Mouse (Mus musculus): ENCODE results near the gene Kifc3. TPM values are rescaled to one million over a fixed set of nuclear protein-coding genes. Genes with fewer than 3 reads are reported as not detected.

Kifc3 gene
- polyA plus RNA-seq, 1 experiment from 2014 or later = 16.9 TPM

DNA sequence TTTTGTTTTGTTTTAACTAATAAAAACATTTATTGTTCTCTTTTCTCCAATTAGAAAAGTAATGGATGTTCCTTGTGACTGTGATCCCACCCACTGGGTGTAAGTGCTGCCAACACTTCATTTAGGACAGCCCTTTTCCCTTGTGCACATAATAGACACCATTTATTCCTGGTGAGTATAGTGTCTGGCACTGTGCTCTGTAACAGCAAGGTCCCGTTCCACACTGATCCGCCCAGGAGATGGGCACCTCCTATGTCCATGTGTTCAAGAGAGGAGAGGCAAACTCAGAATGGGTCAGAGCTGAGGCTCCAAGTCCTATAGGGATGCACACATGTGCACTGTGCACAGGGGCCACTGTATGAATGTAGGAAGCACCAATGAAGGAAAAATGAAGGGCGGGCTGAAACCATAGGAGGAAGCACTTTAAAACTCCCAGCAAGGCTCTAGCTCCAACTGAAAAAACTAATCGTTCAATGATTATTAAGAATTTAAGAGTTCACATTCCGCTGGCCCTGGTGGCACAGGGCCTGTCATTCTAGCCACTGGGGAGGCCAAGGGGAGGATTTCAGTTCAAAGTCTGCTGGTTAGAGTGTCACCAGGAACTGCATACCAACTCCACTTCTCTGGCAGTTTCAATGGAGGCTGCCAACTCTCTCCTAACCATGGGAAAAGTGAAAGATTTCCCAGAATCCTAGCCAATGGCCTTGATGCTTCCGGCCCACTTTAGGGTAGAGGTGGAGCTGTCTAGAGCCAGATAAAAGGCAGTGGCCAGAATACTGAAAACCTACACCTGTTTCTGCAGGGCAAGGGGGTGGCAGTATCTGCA is 58.6 kb downstream of the Kifc3 start:
- Histone ChIP-seq H3K27me3 (ENCODE audit: control insufficient read depth, insufficient read depth, low read length) (no peaks in the 10 kb centered on the region), H3K27ac (ENCODE audit: low read length) (peak overlapping the region; percentile 15; the same call in 1 of the 2 replicates), H3K4me3 (ENCODE audit: low read length) (no peak overlapping the region), H3K9ac (ENCODE audit: low read length) (no peak overlapping the region), H3K9me3 (replicated peaks; ENCODE audit: control insufficient read depth, low read length) (no peaks in the 10 kb centered on the region), H3K4me2 (ENCODE audit: low read depth, low read length) (no peak overlapping the region), H3K36me3 (ENCODE audit: control insufficient read depth, insufficient read depth) (no peaks in the 10 kb centered on the region), H3K4me1 (ENCODE audit: control insufficient read depth, insufficient read depth, low read length) (peaks cover 36% of the 10 kb centered on the region)
- no peak for ATAC-seq (replicated peaks; ENCODE audit: extremely low read depth, insufficient read depth, low FRiP score)
- WGBS = 80% methylated on average over 6 of the region's 6 CpGs

DNA sequence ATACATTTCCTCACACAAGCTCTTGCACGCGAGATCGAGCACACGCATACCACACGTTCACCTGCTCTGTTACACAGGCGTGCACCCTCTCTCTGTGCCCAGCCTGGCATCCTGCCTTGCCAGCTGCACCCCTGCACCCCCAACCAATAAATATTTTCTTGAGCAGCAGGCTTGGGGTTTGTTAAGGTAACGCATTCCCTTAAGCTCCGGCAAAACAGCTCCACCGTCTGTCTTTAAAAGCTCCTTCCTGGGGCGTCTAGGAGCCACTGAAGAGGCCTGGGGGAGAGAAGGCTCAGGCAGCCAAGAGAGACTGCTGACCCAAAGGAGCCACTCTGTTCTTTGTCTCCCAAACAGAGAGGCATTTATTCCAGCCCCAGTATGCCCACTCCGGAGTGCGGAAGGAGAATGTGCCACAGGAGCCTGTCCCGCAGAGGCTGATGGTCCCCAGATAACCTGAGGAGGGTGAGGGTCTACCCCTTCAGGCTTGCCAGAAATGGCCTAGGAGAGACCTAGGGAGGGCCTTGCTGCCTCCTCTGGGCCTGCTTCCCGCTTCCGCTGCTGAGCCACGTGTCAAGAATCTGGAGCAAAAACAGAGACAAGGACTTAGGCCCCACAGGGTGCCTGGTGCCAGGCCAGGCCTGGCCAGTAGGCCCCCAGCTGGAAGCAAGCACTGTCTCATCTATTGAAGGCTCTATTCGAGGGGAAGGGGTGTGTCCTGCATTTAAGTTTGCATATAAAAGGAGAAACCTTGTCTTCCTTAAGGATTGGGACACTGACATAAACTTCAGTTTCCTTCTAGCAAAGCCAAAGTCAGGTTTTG is 59.4 kb downstream of the Kifc3 start:
- H3K4me2 ChIP-seq (ENCODE audit: low read depth, low read length) = peak overlapping the region; percentile 70
- ATAC-seq (replicated peaks; ENCODE audit: extremely low read depth, insufficient read depth, low FRiP score) = 0 out of 2 replicates have a peak, but pooled peaks have one; percentile 0
- H3K4me3 ChIP-seq (ENCODE audit: low read length) = peak overlapping the region; percentile 63; the same call in 1 of the 2 replicates
- 28% methylated on average over 17 of the region's 17 CpGs for WGBS
- peaks cover 39% of the 10 kb centered on the region for H3K4me1 ChIP-seq (ENCODE audit: control insufficient read depth, insufficient read depth, low read length)
- no peaks in the 10 kb centered on the region for H3K36me3 ChIP-seq (ENCODE audit: control insufficient read depth, insufficient read depth)
- H3K27me3 ChIP-seq (ENCODE audit: control insufficient read depth, insufficient read depth, low read length) = no peaks in the 10 kb centered on the region
- no peaks in the 10 kb centered on the region for H3K9me3 ChIP-seq (replicated peaks; ENCODE audit: control insufficient read depth, low read length)
- peak overlapping the region; percentile 72 for H3K27ac ChIP-seq (ENCODE audit: low read length)
- peak overlapping the region; percentile 86 for H3K9ac ChIP-seq (ENCODE audit: low read length)

DNA sequence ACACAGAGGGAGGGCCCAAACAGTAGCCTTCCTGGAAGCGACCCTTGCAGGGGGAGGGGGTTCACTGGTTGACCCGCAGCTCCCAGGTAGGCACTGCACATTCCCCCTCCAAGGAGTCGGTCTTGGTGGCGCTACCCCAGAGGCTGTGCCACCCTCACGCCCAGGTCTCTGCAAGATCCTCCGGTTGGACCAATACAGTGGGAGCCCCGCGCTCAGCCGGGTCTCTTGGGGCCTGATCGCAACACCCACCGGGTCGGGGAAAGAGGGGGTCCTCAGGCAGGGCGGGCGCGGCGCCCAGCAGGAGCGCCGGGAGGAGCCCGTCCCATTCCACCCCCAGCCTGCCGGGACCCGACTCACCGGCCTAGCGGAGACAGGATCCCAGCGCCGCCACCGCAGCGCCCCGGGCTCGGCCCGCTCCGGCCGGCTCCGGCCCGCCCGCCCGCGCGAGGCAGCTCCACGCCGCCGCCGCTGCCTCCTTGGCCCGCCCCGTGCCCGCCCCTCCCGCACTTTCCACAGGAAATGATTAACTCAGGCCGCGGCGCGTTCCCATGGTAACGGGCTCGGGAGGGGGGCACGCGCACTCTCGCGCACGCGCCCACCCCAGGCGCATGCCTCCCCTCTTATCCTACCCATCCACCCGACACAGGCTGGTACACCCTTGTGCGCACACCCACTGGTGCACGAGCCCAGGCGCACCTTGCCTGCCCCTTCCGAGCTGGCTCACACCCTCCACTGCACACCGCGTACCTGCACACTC is 60.4 kb downstream of the Kifc3 start:
- Histone ChIP-seq H3K9ac (ENCODE audit: low read length) (peak overlapping the region; percentile 86), H3K4me3 (ENCODE audit: low read length) (peak overlapping the region; percentile 63), H3K4me2 (ENCODE audit: low read depth, low read length) (peak overlapping the region; percentile 70), H3K27ac (ENCODE audit: low read length) (peak overlapping the region; percentile 72), H3K4me1 (ENCODE audit: control insufficient read depth, insufficient read depth, low read length) (peaks cover 46% of the 10 kb centered on the region), H3K27me3 (ENCODE audit: control insufficient read depth, insufficient read depth, low read length) (no peaks in the 10 kb centered on the region), H3K36me3 (ENCODE audit: control insufficient read depth, insufficient read depth) (no peaks in the 10 kb centered on the region), H3K9me3 (replicated peaks; ENCODE audit: control insufficient read depth, low read length) (no peaks in the 10 kb centered on the region)
- peak; percentile 43 for ATAC-seq (replicated peaks; ENCODE audit: extremely low read depth, insufficient read depth, low FRiP score)
- under 1% methylated on average over 65 of the region's 66 CpGs for WGBS

DNA sequence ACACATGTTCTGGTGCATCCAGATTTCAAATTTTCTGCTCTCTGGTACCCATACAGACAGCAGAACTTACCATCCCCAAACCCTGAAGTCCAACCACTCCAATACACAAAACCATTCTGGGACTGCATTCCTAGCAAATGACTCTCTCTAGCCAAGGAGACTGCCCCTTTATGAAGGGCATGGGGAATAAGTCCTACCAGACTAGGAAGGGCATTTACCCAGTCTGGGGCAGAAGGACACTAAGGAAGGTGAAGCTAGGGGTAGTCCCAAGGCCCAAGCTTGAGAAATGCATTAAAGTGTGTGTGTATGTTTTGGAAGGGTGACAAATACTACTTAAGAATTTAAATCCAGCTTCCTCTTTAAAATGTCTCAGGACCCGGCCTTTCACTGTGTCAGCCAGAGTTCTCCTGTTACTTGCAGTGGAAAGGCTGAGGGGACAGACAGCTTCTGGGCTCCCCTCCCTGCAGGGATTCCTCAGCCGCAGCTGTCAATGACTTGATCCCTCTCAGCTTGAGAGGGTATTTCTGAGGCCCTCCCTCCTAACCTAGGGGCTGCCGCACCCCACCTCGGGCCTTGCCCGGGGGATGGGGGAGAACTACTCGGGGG is 61.0 kb downstream of the Kifc3 start:
- 3% methylated on average over 6 of the region's 6 CpGs for WGBS
- no peaks in the 10 kb centered on the region for H3K9me3 ChIP-seq (replicated peaks; ENCODE audit: control insufficient read depth, low read length)
- peak; percentile 47 for ATAC-seq (replicated peaks; ENCODE audit: extremely low read depth, insufficient read depth, low FRiP score)
- H3K4me2 ChIP-seq (ENCODE audit: low read depth, low read length) = peak overlapping the region; percentile 70
- peak overlapping the region; percentile 63 for H3K4me3 ChIP-seq (ENCODE audit: low read length)
- H3K27ac ChIP-seq (ENCODE audit: low read length) = peak overlapping the region; percentile 72
- H3K27me3 ChIP-seq (ENCODE audit: control insufficient read depth, insufficient read depth, low read length) = no peaks in the 10 kb centered on the region
- H3K4me1 ChIP-seq (ENCODE audit: control insufficient read depth, insufficient read depth, low read length) = peaks cover 48% of the 10 kb centered on the region
- H3K9ac ChIP-seq (ENCODE audit: low read length) = peak overlapping the region; percentile 86
- H3K36me3 ChIP-seq (ENCODE audit: control insufficient read depth, insufficient read depth) = no peaks in the 10 kb centered on the region

DNA sequence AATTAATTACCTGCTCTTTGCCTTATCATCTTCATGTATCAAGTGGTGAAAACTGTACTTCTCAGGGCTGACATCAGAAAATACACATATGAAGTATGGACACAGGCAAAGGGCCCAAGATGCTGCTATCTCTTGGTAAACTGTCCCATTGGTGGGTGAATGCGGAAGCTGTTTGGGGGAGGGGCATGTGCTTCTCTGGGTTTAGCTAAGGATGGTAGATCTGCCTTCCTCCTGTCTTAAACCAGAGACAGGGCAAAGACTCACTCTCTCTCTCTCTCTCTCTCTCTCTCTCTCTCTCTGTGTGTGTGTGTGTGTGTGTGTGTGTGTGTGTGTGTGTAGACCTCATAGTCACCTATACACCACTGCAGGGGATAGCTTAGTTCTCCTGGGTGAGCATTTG is 61.6 kb downstream of the Kifc3 start:
- H3K4me2 ChIP-seq (ENCODE audit: low read depth, low read length) = peak overlapping the region; percentile 70
- H3K9ac ChIP-seq (ENCODE audit: low read length) = no peak overlapping the region; the same call in 1 of the 2 replicates
- peaks cover 47% of the 10 kb centered on the region for H3K4me1 ChIP-seq (ENCODE audit: control insufficient read depth, insufficient read depth, low read length)
- no peaks in the 10 kb centered on the region for H3K9me3 ChIP-seq (replicated peaks; ENCODE audit: control insufficient read depth, low read length)
- 88% methylated on average over 1 of the region's 1 CpGs for WGBS
- peak overlapping the region; percentile 72 for H3K27ac ChIP-seq (ENCODE audit: low read length)
- no peaks in the 10 kb centered on the region for H3K36me3 ChIP-seq (ENCODE audit: control insufficient read depth, insufficient read depth)
- H3K4me3 ChIP-seq (ENCODE audit: low read length) = peak overlapping the region; percentile 63
- H3K27me3 ChIP-seq (ENCODE audit: control insufficient read depth, insufficient read depth, low read length) = no peaks in the 10 kb centered on the region
- 0 out of 2 replicates have a peak, but pooled peaks have one; percentile 1 for ATAC-seq (replicated peaks; ENCODE audit: extremely low read depth, insufficient read depth, low FRiP score)

GRCm38 (mm10) chr8:95140555-95140954 is 62.1 kb downstream of the Kifc3 start:
- Histone ChIP-seq H3K4me3 (ENCODE audit: low read length) (peak overlapping the region; percentile 5; the same call in 1 of the 2 replicates), H3K36me3 (ENCODE audit: control insufficient read depth, insufficient read depth) (no peaks in the 10 kb centered on the region), H3K9ac (ENCODE audit: low read length) (no peak overlapping the region), H3K27ac (ENCODE audit: low read length) (peak overlapping the region; percentile 30), H3K4me2 (ENCODE audit: low read depth, low read length) (peak overlapping the region; percentile 70), H3K4me1 (ENCODE audit: control insufficient read depth, insufficient read depth, low read length) (peaks cover 45% of the 10 kb centered on the region), H3K9me3 (replicated peaks; ENCODE audit: control insufficient read depth, low read length) (no peaks in the 10 kb centered on the region), H3K27me3 (ENCODE audit: control insufficient read depth, insufficient read depth, low read length) (no peaks in the 10 kb centered on the region)
- no peak for ATAC-seq (replicated peaks; ENCODE audit: extremely low read depth, insufficient read depth, low FRiP score)
- WGBS = 56% methylated on average over 5 of the region's 5 CpGs

DNA sequence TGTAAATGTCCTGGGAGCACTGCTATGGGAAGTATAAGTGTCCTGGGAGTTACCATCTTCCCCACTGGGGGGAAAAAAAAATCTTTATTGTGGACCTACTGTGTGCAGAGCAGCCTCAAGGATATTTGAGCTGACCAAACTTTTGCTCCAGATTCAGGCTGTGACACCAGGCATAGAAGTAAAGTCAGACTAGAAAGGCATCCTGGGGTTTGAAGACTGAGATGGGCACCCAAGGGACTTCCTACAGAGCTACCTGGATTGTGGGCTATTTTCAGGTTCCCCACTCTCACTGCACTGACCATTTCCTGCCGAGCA is 63.6 kb downstream of the Kifc3 start:
- Histone ChIP-seq H3K36me3 (ENCODE audit: control insufficient read depth, insufficient read depth) (peaks cover 6% of the 10 kb centered on the region; the same call in 1 of the 2 replicates), H3K4me2 (ENCODE audit: low read depth, low read length) (no peak overlapping the region), H3K9me3 (replicated peaks; ENCODE audit: control insufficient read depth, low read length) (no peaks in the 10 kb centered on the region), H3K4me3 (ENCODE audit: low read length) (no peak overlapping the region), H3K27me3 (ENCODE audit: control insufficient read depth, insufficient read depth, low read length) (no peaks in the 10 kb centered on the region), H3K9ac (ENCODE audit: low read length) (no peak overlapping the region), H3K4me1 (ENCODE audit: control insufficient read depth, insufficient read depth, low read length) (peaks cover 40% of the 10 kb centered on the region), H3K27ac (ENCODE audit: low read length) (no peak overlapping the region)
- no peak for ATAC-seq (replicated peaks; ENCODE audit: extremely low read depth, insufficient read depth, low FRiP score)
- 58% methylated on average over 1 of the region's 1 CpGs for WGBS

DNA sequence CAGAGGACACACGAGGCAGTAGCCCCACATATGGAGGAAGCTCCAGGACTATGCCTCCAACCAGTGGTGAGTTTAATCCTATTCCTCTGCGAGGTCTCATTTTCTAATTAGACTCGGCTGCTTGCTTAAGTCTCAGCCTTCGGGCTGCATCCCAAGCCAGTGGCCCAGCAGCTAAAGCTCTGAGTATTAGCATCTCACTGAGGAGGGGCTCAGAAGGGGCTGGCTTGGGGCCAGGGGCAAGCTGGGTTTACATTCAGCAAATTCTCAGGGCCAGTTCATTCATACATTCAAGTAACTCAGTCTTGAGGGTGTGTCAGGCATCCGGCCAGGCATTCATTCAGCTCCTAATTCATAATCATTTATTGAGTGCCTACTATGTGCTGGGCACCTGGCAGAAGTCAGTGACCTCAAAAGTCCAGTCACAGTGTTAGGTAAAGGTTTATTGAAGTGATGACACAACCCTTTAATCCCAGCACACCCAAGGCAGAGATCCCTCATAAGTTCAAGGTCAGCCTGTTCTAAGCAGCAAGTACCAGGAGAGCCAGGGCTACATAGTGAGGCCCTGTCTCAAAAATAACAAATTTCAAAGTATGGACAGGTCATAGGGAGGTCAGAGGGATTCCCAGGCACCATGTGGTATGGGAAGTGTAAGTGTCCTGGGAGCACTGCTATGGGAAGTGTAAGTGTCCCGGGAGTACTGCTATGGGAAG is 64.1 kb downstream of the Kifc3 start:
- WGBS = 36% methylated on average over 6 of the region's 6 CpGs
- Histone ChIP-seq H3K36me3 (ENCODE audit: control insufficient read depth, insufficient read depth) (peaks cover 6% of the 10 kb centered on the region), H3K9ac (ENCODE audit: low read length) (no peak overlapping the region; the same call in 1 of the 2 replicates), H3K9me3 (replicated peaks; ENCODE audit: control insufficient read depth, low read length) (no peaks in the 10 kb centered on the region), H3K4me2 (ENCODE audit: low read depth, low read length) (peak overlapping the region; percentile 63), H3K27ac (ENCODE audit: low read length) (no peak overlapping the region), H3K4me3 (ENCODE audit: low read length) (no peak overlapping the region), H3K27me3 (ENCODE audit: control insufficient read depth, insufficient read depth, low read length) (no peaks in the 10 kb centered on the region), H3K4me1 (ENCODE audit: control insufficient read depth, insufficient read depth, low read length) (peaks cover 40% of the 10 kb centered on the region)
- ATAC-seq (replicated peaks; ENCODE audit: extremely low read depth, insufficient read depth, low FRiP score) = no peak

Measured in heart, embryonic 16.5 days (tissue).